Mouse (Mus musculus) MEL (cell line): ENCODE data around the gene Nacc2. TPM values are rescaled to one million over a fixed set of nuclear protein-coding genes. Genes with fewer than 3 reads are reported as not detected.

Experiments used
- DNase-seq: peaks from one replicate; pipeline ENCODE4 v3.0.0; 2011; ENCODE audit warnings: low read depth, low spot score
- H3K27ac ChIP-seq: 2 replicates; pipeline ENCODE4 v1.5.1; 2012; ENCODE audit warnings: low read depth, mild to moderate bottlenecking, control low read depth, low read length, moderate library complexity; ENCODE audit not compliant: control insufficient read depth
- H3K27me3 ChIP-seq, 2 experiments: fragments of 150-350 bp in 1 of 2; sonication (generic) in 1 of 2; 2 replicates each; pipeline ENCODE4 v1.6.1; 2012; ENCODE audit warnings: low read length in 2 of 2, mild to moderate bottlenecking in 2 of 2, improper control_type of control experiment in 1 of 2, moderate library complexity in 1 of 2; ENCODE audit not compliant: insufficient read depth in 2 of 2, control insufficient read depth in 1 of 2
- H3K36me3 ChIP-seq, 2 experiments: 2 replicates each; pipeline ENCODE4 v1.6.1; 2012 to 2014; ENCODE audit warnings: low read length in 2 of 2, improper control_type of control experiment in 1 of 2, inconsistent platforms in 1 of 2, mild to moderate bottlenecking in 1 of 2; ENCODE audit not compliant: insufficient read depth in 2 of 2, control insufficient read depth in 1 of 2
- H3K4me1 ChIP-seq, 2 experiments: fragments of 150-350 bp in 1 of 2; sonication (generic) in 1 of 2; 2 replicates each; pipeline ENCODE4 v1.6.1; 2012; ENCODE audit warnings: low read length in 2 of 2, improper control_type of control experiment in 1 of 2, mild to moderate bottlenecking in 1 of 2; ENCODE audit not compliant: insufficient read depth in 2 of 2, control insufficient read depth in 1 of 2
- H3K4me3 ChIP-seq, 2 experiments: fragments of 150-350 bp in 1 of 2; sonication (generic) in 1 of 2; 2 replicates each; pipeline ENCODE4 v1.5.1; 2012; ENCODE audit warnings: low read depth in 2 of 2, low read length in 2 of 2, mild to moderate bottlenecking in 2 of 2, moderate library complexity in 2 of 2, control low read depth in 1 of 2, improper control_type of control experiment in 1 of 2; ENCODE audit not compliant: control insufficient read depth in 1 of 2, insufficient read depth in 1 of 2
- H3K79me2 ChIP-seq: 2 replicates; pipeline ENCODE4 v1.6.1; 2012; ENCODE audit warnings: mild to moderate bottlenecking, low read length, moderate library complexity; ENCODE audit not compliant: control insufficient read depth, poor library complexity, insufficient read depth
- H3K9ac ChIP-seq: 2 replicates; pipeline ENCODE4 v1.6.1; 2012; ENCODE audit warnings: low read depth, mild to moderate bottlenecking, control low read depth, low read length, moderate library complexity; ENCODE audit not compliant: control insufficient read depth, poor library complexity, severe bottlenecking
- H3K9me3 ChIP-seq: fragments of 150-350 bp; sonication (generic); replicated peaks from 2 replicates; pipeline ENCODE4 v1.6.1; 2012; ENCODE audit warnings: mild to moderate bottlenecking, low read length, improper control_type of control experiment, moderate library complexity; ENCODE audit not compliant: insufficient read depth
- CHD2 ChIP-seq: IDR thresholded peaks from 2 replicates; pipeline ENCODE4 v1.6.1; 2011; ENCODE audit warnings: low read length, improper control_type of control experiment
- ELF1 ChIP-seq: IDR thresholded peaks from 2 replicates; pipeline ENCODE4 v1.6.1; 2014; ENCODE audit warnings: low read depth, mild to moderate bottlenecking, inconsistent platforms, low read length, improper control_type of control experiment, moderate library complexity
- KAT2A ChIP-seq: conservative IDR thresholded peaks from 2 replicates; pipeline ENCODE4 v1.6.1; 2012; ENCODE audit warnings: low read depth, low read length, improper control_type of control experiment, inconsistent platforms
- MAFK ChIP-seq: IDR thresholded peaks from 2 replicates; pipeline ENCODE4 v1.6.1; 2011; ENCODE audit warnings: low read depth, mild to moderate bottlenecking, low read length, improper control_type of control experiment, borderline replicate concordance
- MAZ ChIP-seq: IDR thresholded peaks from 2 replicates; pipeline ENCODE4 v1.6.1; 2012; ENCODE audit warnings: low read depth, mild to moderate bottlenecking, inconsistent platforms, low read length, improper control_type of control experiment
- MEF2A ChIP-seq: IDR thresholded peaks from 2 replicates; pipeline ENCODE4 v1.6.1; 2014; ENCODE audit warnings: low read depth, mild to moderate bottlenecking, inconsistent platforms, low read length, improper control_type of control experiment; ENCODE audit not compliant: poor library complexity, insufficient replicate concordance, severe bottlenecking; ENCODE audit errors: extremely low read depth
- MYB ChIP-seq: IDR thresholded peaks from 2 replicates; pipeline ENCODE4 v1.6.1; 2011; ENCODE audit warnings: mild to moderate bottlenecking, low read depth, low read length, improper control_type of control experiment
- MYC ChIP-seq: IDR thresholded peaks from 2 replicates; pipeline ENCODE4 v1.6.1; 2011; ENCODE audit warnings: low read depth, mild to moderate bottlenecking, low read length, improper control_type of control experiment, moderate library complexity
- NELFE ChIP-seq: IDR thresholded peaks from 2 replicates; pipeline ENCODE4 v1.6.1; 2011; ENCODE audit warnings: low read depth, low read length, improper control_type of control experiment
- POLR2AphosphoS2 ChIP-seq: IDR thresholded peaks from 2 replicates; pipeline ENCODE4 v1.6.1; 2011; ENCODE audit warnings: low read length, improper control_type of control experiment
- POLR2AphosphoS5 ChIP-seq: IDR thresholded peaks from 2 replicates; pipeline ENCODE4 v1.6.1; 2012; ENCODE audit warnings: low read depth, borderline replicate concordance, mild to moderate bottlenecking, inconsistent platforms, low read length, moderate library complexity, mixed read lengths
- RAD21 ChIP-seq: IDR thresholded peaks from 2 replicates; pipeline ENCODE4 v1.6.1; 2011; ENCODE audit warnings: mild to moderate bottlenecking, low read depth, low read length, improper control_type of control experiment
- SIN3A ChIP-seq: IDR thresholded peaks from 2 replicates; pipeline ENCODE4 v1.6.1; 2012; ENCODE audit warnings: low read length, improper control_type of control experiment, inconsistent platforms
- TCF12 ChIP-seq: IDR thresholded peaks from 2 replicates; pipeline ENCODE4 v1.6.1; 2014; ENCODE audit warnings: low read depth, mild to moderate bottlenecking, inconsistent platforms, low read length, improper control_type of control experiment, moderate library complexity
- ZMIZ1 ChIP-seq: IDR thresholded peaks from 2 replicates; pipeline ENCODE4 v1.6.1; 2012; ENCODE audit warnings: low read depth, mild to moderate bottlenecking, inconsistent platforms, low read length, improper control_type of control experiment, moderate library complexity
- polyA plus RNA-seq, 2 experiments: library from polyadenylated mRNA; stranded (reverse) in 1 of 2; unstranded in 1 of 2; fragments of >175 nt in 1 of 2; fragments of >200 nt in 1 of 2; gene quantifications; 2 replicates each; pipeline versions ENCODE4 v1.2.1 to v1.2.4; 2012; ENCODE audit warnings: low replicate concordance in 2 of 2, low read depth in 1 of 2; ENCODE audit not compliant: insufficient read length in 2 of 2, insufficient read depth in 1 of 2, missing spikeins in 1 of 2
- total RNA-seq: library from RNA; depleted of rRNA; stranded (reverse); fragments of 300-350 nt; gene quantifications from 2 replicates; pipeline ENCODE4 v1.2.3, GENCODE M21; 2012

Nacc2 gene
- total and polyA plus RNA-seq, 3 experiments, result 0.19 to 1.7 TPM; not detected in 1

- TF ChIP-seq TCF12 (no peak), MEF2A (no peak), RAD21 (no peak)
- no peak overlapping the region for H3K4me3 ChIP-seq
- H3K9ac ChIP-seq, result no peak overlapping the region
- H3K27me3 ChIP-seq, result peaks cover 0 to 10% of the 10 kb centered on the region in 2 experiments; a peak in 3 of 4 replicates
- no peak overlapping the region for H3K27ac ChIP-seq
- H3K79me2 ChIP-seq, result no peaks in the 10 kb centered on the region
- no peaks in the 10 kb centered on the region for H3K4me1 ChIP-seq
- H3K36me3 ChIP-seq, result no peaks in the 10 kb centered on the region
- no peak for DNase-seq
- no peaks in the 10 kb centered on the region for H3K9me3 ChIP-seq
These were observed 1.4 kb downstream of the Nacc2 start for GRCm38 (mm10) chr2:26121541-26122083.

- Histone ChIP-seq H3K9ac (no peak overlapping the region), H3K27ac (no peak overlapping the region), H3K79me2 (no peaks in the 10 kb centered on the region), H3K4me3 (no peak overlapping the region), H3K36me3 (no peaks in the 10 kb centered on the region)
- no peak for DNase-seq
- no peak for TF ChIP-seq ELF1
- TF ChIP-seq POLR2AphosphoS5, result no peak
- no peak for TF ChIP-seq TCF12
- TF ChIP-seq MYC, result no peak
- no peak for TF ChIP-seq MEF2A
- no peak for TF ChIP-seq MAZ
- no peak for TF ChIP-seq POLR2AphosphoS2
- TF ChIP-seq SIN3A, result no peak
- TF ChIP-seq RAD21, result no peak
- no peak for TF ChIP-seq CHD2
- TF ChIP-seq KAT2A, result no peak
- TF ChIP-seq, all 39 proteins: peak for 0
- no peaks in the 10 kb centered on the region for H3K9me3 ChIP-seq
- H3K27me3 ChIP-seq, result peaks cover 0 to 10% of the 10 kb centered on the region in 2 experiments; a peak in 3 of 4 replicates
- no peaks in the 10 kb centered on the region for H3K4me1 ChIP-seq
These were observed 3.4 kb downstream of the Nacc2 start for GRCm38 (mm10) chr2:26119626-26120025.

GRCm38 (mm10) chr2:26119310-26119592 is 3.8 kb downstream of the Nacc2 start:
- Histone ChIP-seq H3K27me3 (peaks cover 0 to 10% of the 10 kb centered on the region in 2 experiments; a peak in 3 of 4 replicates), H3K9me3 (no peaks in the 10 kb centered on the region), H3K9ac (no peak overlapping the region), H3K4me3 (no peak overlapping the region), H3K4me1 (no peaks in the 10 kb centered on the region), H3K36me3 (no peaks in the 10 kb centered on the region), H3K79me2 (no peaks in the 10 kb centered on the region), H3K27ac (no peak overlapping the region)
- TF ChIP-seq POLR2AphosphoS2 (no peak), MYC (no peak), NELFE (no peak), MEF2A (no peak), RAD21 (no peak), MYB (no peak), MAFK (no peak), ZMIZ1 (no peak)
- no peak for DNase-seq
